Mouse (Mus musculus): Measurements from ENCODE around the gene Col4a3bp. TPM values are rescaled to one million over a fixed set of nuclear protein-coding genes. Genes with fewer than 3 reads are reported as not detected.
A peak's percentile ranks its signal among the peaks of the same experiment; 100 is the strongest.

Gene Col4a3bp
- total RNA-seq, 1 experiment: 23.6 TPM

DNA sequence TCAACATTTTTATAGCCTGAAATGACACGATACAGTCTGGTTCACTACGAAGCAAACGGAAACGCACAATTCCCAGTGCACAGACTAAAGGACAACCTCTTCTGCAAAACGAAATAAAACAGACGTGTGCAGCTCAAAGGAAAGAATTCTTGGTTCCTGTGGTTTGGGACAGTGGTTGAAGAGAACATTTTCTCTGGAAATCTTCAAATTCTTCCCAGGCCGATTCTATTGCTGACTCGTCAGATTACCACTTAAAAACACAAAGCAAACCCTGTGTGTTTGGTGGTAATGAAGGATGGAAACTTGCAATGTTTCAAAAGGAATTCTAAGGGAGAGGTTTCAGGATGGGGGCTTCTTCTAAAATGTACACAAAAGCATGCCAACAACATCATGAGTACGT is 12.4 kb upstream of the Col4a3bp start:
- Histone ChIP-seq H3K9me3 (ENCODE audit: control insufficient read depth, insufficient read depth, low read depth, low read length) (no peaks in the 10 kb centered on the region), H3K4me1 (ENCODE audit: control insufficient read depth in 2 of 2, insufficient read depth in 2 of 2, low read length in 2 of 2, poor library complexity in 1 of 2) (peaks cover 0 to 3% of the 10 kb centered on the region in 2 experiments; a peak in 1 of 4 replicates), H3K27ac (ENCODE audit: insufficient read depth, low read depth, low read length, poor library complexity, severe bottlenecking) (no peak overlapping the region), H3K9ac (ENCODE audit: insufficient read depth, low read depth, low read length, poor library complexity, severe bottlenecking) (no peak overlapping the region), H3K4me3 (ENCODE audit: insufficient read depth in 1 of 2, low read depth in 1 of 2, low read length in 2 of 2, poor library complexity in 1 of 2, severe bottlenecking in 1 of 2) (no peak overlapping the region), H3K36me3 (ENCODE audit: control insufficient read depth, insufficient read depth, low read length, poor library complexity, severe bottlenecking) (peaks cover 3% of the 10 kb centered on the region; the same call in 1 of the 2 replicates)
- DNase-seq (ENCODE audit: low read depth, low spot score): no peak
- TF ChIP-seq HCFC1 (IDR thresholded peaks at IDR 0.05; ENCODE audit: borderline replicate concordance, insufficient read depth, low read length): no peak
- TF ChIP-seq CHD2 (IDR thresholded peaks at IDR 0.05; ENCODE audit: low read depth, low read length): no peak
- peak; percentile 50; the same call in 1 of the 2 replicates for TF ChIP-seq MAFK (IDR thresholded peaks at IDR 0.05; ENCODE audit: insufficient read depth, low read depth, low read length)
- in situ Hi-C loops (cut with MboI; ENCODE audit: low sequenced_read_pairs in 2 of 2, unreplicated experiment in 2 of 2): no loop called here

DNA sequence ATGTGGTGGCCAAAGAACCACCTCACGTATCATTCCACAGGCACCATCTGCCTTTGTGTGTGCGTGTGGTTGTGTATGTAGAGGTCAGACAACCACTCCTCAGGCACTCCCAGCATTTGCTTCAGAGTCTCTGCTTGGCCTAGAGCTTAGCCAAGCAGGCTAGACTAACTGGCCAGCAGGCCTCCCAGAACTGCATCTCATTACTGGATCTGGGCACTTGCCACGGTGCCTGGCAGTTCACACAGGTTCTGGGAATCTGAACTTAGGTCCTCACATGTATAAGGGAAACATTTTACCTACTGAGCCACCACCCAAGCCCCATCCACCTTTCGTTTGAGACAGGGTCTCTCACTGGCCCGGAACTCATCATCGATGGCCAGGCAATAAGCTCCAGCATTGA is 10.2 kb upstream of the Col4a3bp start:
- H3K4me3 ChIP-seq (ENCODE audit: insufficient read depth in 1 of 2, low read depth in 1 of 2, low read length in 2 of 2, poor library complexity in 1 of 2, severe bottlenecking in 1 of 2): no peak overlapping the region
- no peak overlapping the region for H3K27ac ChIP-seq (ENCODE audit: insufficient read depth, low read depth, low read length, poor library complexity, severe bottlenecking)
- peaks cover 3% of the 10 kb centered on the region; the same call in 1 of the 2 replicates for H3K36me3 ChIP-seq (ENCODE audit: control insufficient read depth, insufficient read depth, low read length, poor library complexity, severe bottlenecking)
- no peaks in the 10 kb centered on the region for H3K9me3 ChIP-seq (ENCODE audit: control insufficient read depth, insufficient read depth, low read depth, low read length)
- TF ChIP-seq ZNF384 (IDR thresholded peaks at IDR 0.05; ENCODE audit: low read depth, low read length) (no peak), ZC3H11A (IDR thresholded peaks at IDR 0.05; ENCODE audit: borderline replicate concordance, low read depth, low read length) (no peak), MAFK (IDR thresholded peaks at IDR 0.05; ENCODE audit: insufficient read depth, low read depth, low read length) (no peak), CHD2 (IDR thresholded peaks at IDR 0.05; ENCODE audit: low read depth, low read length) (no peak), HCFC1 (IDR thresholded peaks at IDR 0.05; ENCODE audit: borderline replicate concordance, insufficient read depth, low read length) (no peak)
- in situ Hi-C loops (cut with MboI; ENCODE audit: low sequenced_read_pairs in 2 of 2, unreplicated experiment in 2 of 2): no loop called here
- peaks cover 0 to 3% of the 10 kb centered on the region in 2 experiments; a peak in 1 of 4 replicates for H3K4me1 ChIP-seq (ENCODE audit: control insufficient read depth in 2 of 2, insufficient read depth in 2 of 2, low read length in 2 of 2, poor library complexity in 1 of 2)
- no peak for DNase-seq (ENCODE audit: low read depth, low spot score)
- no peak overlapping the region for H3K9ac ChIP-seq (ENCODE audit: insufficient read depth, low read depth, low read length, poor library complexity, severe bottlenecking)

DNA sequence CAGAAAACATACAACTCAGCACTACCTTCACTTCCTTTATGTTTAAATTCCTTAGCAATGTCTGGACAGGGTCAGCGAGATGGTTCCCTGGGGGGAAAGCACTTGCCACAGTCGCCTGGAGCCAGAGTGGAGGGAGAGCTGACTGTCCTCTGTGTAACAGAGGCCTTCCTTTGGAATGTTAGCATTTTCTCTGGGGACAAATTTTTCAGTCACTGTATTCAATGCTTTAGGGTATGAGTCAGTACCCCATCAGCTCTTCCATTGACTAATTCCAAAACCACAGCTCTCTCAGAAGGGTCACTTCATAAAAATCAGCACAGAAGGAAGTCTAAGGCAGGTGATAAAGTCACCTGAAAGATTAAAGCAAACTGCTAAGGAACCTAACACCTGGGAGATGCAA is 8.7 kb upstream of the Col4a3bp start:
- no peaks in the 10 kb centered on the region for H3K4me1 ChIP-seq (ENCODE audit: control insufficient read depth in 2 of 2, insufficient read depth in 2 of 2, low read length in 2 of 2, poor library complexity in 1 of 2)
- TF ChIP-seq CHD2 (IDR thresholded peaks at IDR 0.05; ENCODE audit: low read depth, low read length) (no peak), HCFC1 (IDR thresholded peaks at IDR 0.05; ENCODE audit: borderline replicate concordance, insufficient read depth, low read length) (no peak), ZNF384 (IDR thresholded peaks at IDR 0.05; ENCODE audit: low read depth, low read length) (no peak), ZC3H11A (IDR thresholded peaks at IDR 0.05; ENCODE audit: borderline replicate concordance, low read depth, low read length) (no peak), MAFK (IDR thresholded peaks at IDR 0.05; ENCODE audit: insufficient read depth, low read depth, low read length) (no peak)
- H3K9me3 ChIP-seq (ENCODE audit: control insufficient read depth, insufficient read depth, low read depth, low read length): no peaks in the 10 kb centered on the region
- H3K27ac ChIP-seq (ENCODE audit: insufficient read depth, low read depth, low read length, poor library complexity, severe bottlenecking): no peak overlapping the region
- no peaks in the 10 kb centered on the region for H3K36me3 ChIP-seq (ENCODE audit: control insufficient read depth, insufficient read depth, low read length, poor library complexity, severe bottlenecking)
- DNase-seq (ENCODE audit: low read depth, low spot score): no peak
- in situ Hi-C loops (cut with MboI; ENCODE audit: low sequenced_read_pairs in 2 of 2, unreplicated experiment in 2 of 2): no loop called here
- H3K4me3 ChIP-seq (ENCODE audit: insufficient read depth in 1 of 2, low read depth in 1 of 2, low read length in 2 of 2, poor library complexity in 1 of 2, severe bottlenecking in 1 of 2): no peak overlapping the region
- H3K9ac ChIP-seq (ENCODE audit: insufficient read depth, low read depth, low read length, poor library complexity, severe bottlenecking): no peak overlapping the region

DNA sequence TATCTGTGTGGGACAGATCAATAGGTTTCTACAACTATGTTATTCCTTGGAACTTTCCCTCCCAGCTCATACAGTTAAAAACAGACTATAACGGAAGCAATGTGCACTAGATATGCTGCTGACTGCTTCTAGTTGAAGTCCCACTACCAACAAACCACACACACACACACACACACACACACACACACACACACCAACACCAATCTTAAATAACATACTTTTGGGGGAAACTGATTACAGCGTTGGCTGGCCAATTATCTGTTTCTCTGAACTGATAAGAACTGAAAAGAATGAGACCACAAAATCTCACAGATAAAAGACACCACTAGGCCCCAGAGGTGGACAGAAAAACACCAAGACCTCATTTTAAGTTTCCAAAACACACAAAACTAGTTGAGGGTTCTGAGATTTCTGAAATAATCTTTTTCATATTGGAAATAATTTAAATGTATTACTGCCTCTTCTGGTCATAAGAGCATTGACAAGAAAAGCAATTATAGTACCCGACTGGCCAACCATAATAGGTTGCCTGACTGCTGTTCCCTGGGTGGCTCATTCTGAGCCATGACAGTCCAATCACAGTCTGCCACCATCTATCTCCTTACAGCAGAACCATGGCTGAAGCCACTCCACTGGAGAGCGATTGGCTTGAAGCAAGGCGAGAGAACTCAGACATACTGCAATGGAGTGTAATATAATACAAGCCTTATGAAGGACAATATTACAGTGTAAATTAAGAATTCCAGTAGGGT is 5.4 kb upstream of the Col4a3bp start:
- H3K9ac ChIP-seq (ENCODE audit: insufficient read depth, low read depth, low read length, poor library complexity, severe bottlenecking): no peak overlapping the region
- DNase-seq (ENCODE audit: low read depth, low spot score): no peak
- H3K27ac ChIP-seq (ENCODE audit: insufficient read depth, low read depth, low read length, poor library complexity, severe bottlenecking): no peak overlapping the region
- in situ Hi-C loops (cut with MboI; ENCODE audit: low sequenced_read_pairs in 2 of 2, unreplicated experiment in 2 of 2): no loop called here
- no peak overlapping the region for H3K4me3 ChIP-seq (ENCODE audit: insufficient read depth in 1 of 2, low read depth in 1 of 2, low read length in 2 of 2, poor library complexity in 1 of 2, severe bottlenecking in 1 of 2)
- H3K4me1 ChIP-seq (ENCODE audit: control insufficient read depth in 2 of 2, insufficient read depth in 2 of 2, low read length in 2 of 2, poor library complexity in 1 of 2): peaks cover 0 to 4% of the 10 kb centered on the region in 2 experiments; a peak in 1 of 4 replicates
- H3K9me3 ChIP-seq (ENCODE audit: control insufficient read depth, insufficient read depth, low read depth, low read length): no peaks in the 10 kb centered on the region
- TF ChIP-seq CHD2 (IDR thresholded peaks at IDR 0.05; ENCODE audit: low read depth, low read length) (no peak), ZC3H11A (IDR thresholded peaks at IDR 0.05; ENCODE audit: borderline replicate concordance, low read depth, low read length) (no peak), HCFC1 (IDR thresholded peaks at IDR 0.05; ENCODE audit: borderline replicate concordance, insufficient read depth, low read length) (no peak), ZNF384 (IDR thresholded peaks at IDR 0.05; ENCODE audit: low read depth, low read length) (no peak), MAFK (IDR thresholded peaks at IDR 0.05; ENCODE audit: insufficient read depth, low read depth, low read length) (no peak)
- no peaks in the 10 kb centered on the region for H3K36me3 ChIP-seq (ENCODE audit: control insufficient read depth, insufficient read depth, low read length, poor library complexity, severe bottlenecking)
